Mouse (Mus musculus) retina, postnatal 7 days (tissue): ENCODE results near the gene Ube2r2.

Experiments used
- DNase-seq: peaks from one replicate; pipeline ENCODE4 v3.0.0-alpha.2; 2012; ENCODE audit warnings: low read depth, low spot score

Ube2r2 gene

GRCm38 (mm10) chr4:41179825-41180725 lies 44.5 kb downstream of the Ube2r2 start:
- no peak for DNase-seq

GRCm38 (mm10) chr4:41189809-41190208 lies 54.3 kb downstream of the Ube2r2 start:
- DNase-seq, result no peak

- DNase-seq, result no peak
These were observed 57.3 kb downstream of the Ube2r2 start for GRCm38 (mm10) chr4:41192544-41193512.

GRCm38 (mm10) chr4:41195328-41195727 lies 59.8 kb downstream of the Ube2r2 start:
- no peak for DNase-seq

GRCm38 (mm10) chr4:41196861-41197610 lies 61.5 kb downstream of the Ube2r2 start:
- peak; percentile 16 for DNase-seq

- DNase-seq, result no peak
These were observed 66.6 kb downstream of the Ube2r2 start for GRCm38 (mm10) chr4:41202135-41202534.

GRCm38 (mm10) chr4:41205751-41206150 lies 70.2 kb downstream of the Ube2r2 start:
- DNase-seq, result no peak

- no peak for DNase-seq
These were observed 72.5 kb downstream of the Ube2r2 start for GRCm38 (mm10) chr4:41208050-41208449.

GRCm38 (mm10) chr4:41225412-41225811 lies 89.9 kb downstream of the Ube2r2 start:
- no peak for DNase-seq

- DNase-seq, result no peak
These were observed 90.8 kb downstream of the Ube2r2 start for GRCm38 (mm10) chr4:41226351-41226750.

GRCm38 (mm10) chr4:41235621-41236020 lies 100.1 kb downstream of the Ube2r2 start:
- DNase-seq, result no peak

- no peak for DNase-seq
These were observed 105.4 kb downstream of the Ube2r2 start for GRCm38 (mm10) chr4:41240916-41241315.
